ENCODE assay signal across 8 mouse cellular contexts in the genomic region with DNA sequence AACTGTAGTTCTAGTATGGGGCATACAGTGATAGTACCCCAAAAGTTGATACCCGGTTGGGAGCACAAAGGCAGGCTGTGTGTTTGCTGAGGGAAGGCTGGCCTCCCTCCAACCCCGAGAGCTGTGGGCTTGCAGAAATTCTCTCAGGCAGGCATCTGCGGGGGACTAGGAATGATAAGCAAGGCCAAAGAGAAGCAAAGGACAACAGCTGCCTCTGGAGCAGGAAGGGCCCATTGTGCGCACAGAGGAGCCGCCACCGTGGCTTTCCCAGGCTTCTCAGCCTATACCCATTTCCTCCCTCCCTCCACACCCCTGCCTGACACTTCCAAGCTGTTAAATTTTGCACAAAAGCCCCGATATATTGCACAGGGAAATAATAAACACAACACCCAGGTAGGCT. TPM values are rescaled to one million over a fixed set of nuclear protein-coding genes. Genes with fewer than 3 reads are reported as not detected.
DNase-seq lines count a peak whose midpoint lies in the region; ATAC-seq and TF ChIP-seq lines count a peak whose summit lies in the region.

No protein-coding gene starts in this region.

- H3K4me3 ChIP-seq in kidney, embryonic 15.5 days (replicated peaks) = peak overlapping the region; percentile 65
- H3K4me3 ChIP-seq in cortical plate, adult 2 months (ENCODE audit: insufficient read depth, low read length) = peak overlapping the region; percentile 47; the same call in 1 of the 2 replicates
- H3K4me3 ChIP-seq in hindbrain, embryonic 16.5 days (ENCODE audit: low read length) = peak overlapping the region; percentile 84
- H3K4me3 ChIP-seq in neural tube, embryonic 12.5 days = peak overlapping the region; percentile 76

- H3K27me3 ChIP-seq in kidney, embryonic 15.5 days = peaks cover 21% of the 10 kb centered on the region
- no peaks in the 10 kb centered on the region for H3K27me3 ChIP-seq in hindbrain, embryonic 16.5 days (replicated peaks; ENCODE audit: control insufficient read depth, insufficient read depth, low read length)
- no peaks in the 10 kb centered on the region for H3K27me3 ChIP-seq in neural tube, embryonic 12.5 days (replicated peaks)

- H3K27ac ChIP-seq in kidney, embryonic 15.5 days = no peak overlapping the region
- H3K27ac ChIP-seq in cortical plate, adult 2 months (ENCODE audit: insufficient read depth, low read length) = no peak overlapping the region
- H3K27ac ChIP-seq in hindbrain, embryonic 16.5 days (ENCODE audit: low read depth, low read length) = peak overlapping the region; percentile 30
- H3K27ac ChIP-seq in neural tube, embryonic 12.5 days = peak overlapping the region; percentile 77

- no peak overlapping the region for H3K9ac ChIP-seq in kidney, embryonic 15.5 days
- H3K9ac ChIP-seq in hindbrain, embryonic 16.5 days (ENCODE audit: low read depth, low read length) = peak overlapping the region; percentile 92
- H3K9ac ChIP-seq in neural tube, embryonic 12.5 days = peak overlapping the region; percentile 86

- TF ChIP-seq POLR2A in cortical plate, adult 2 months (IDR thresholded peaks at IDR 0.05; ENCODE audit: extremely low read depth, insufficient read depth, low read length) = no peak

- H3K36me3 ChIP-seq in kidney, embryonic 15.5 days = no peaks in the 10 kb centered on the region
- H3K36me3 ChIP-seq in hindbrain, embryonic 16.5 days (ENCODE audit: control insufficient read depth, insufficient read depth, low read length) = no peaks in the 10 kb centered on the region
- no peaks in the 10 kb centered on the region for H3K36me3 ChIP-seq in neural tube, embryonic 12.5 days

- no peak for DNase-seq in kidney, postnatal 14 days
- no peak for DNase-seq in yolk sac, embryonic 10.5 days (ENCODE audit: low spot score)
- no peak for DNase-seq in B cell, adult 2 months
- no peak for DNase-seq in heart, adult 18-20 months

- no peak for ATAC-seq in kidney, embryonic 15.5 days (replicated peaks; ENCODE audit: low FRiP score)
- ATAC-seq in hindbrain, embryonic 16.5 days = no peak
- no peak; the same call in 1 of the 2 replicates for ATAC-seq in neural tube, embryonic 12.5 days (ENCODE audit: low FRiP score, low read depth)

- H3K4me2 ChIP-seq in kidney, embryonic 15.5 days = peak overlapping the region; percentile 92
- H3K4me2 ChIP-seq in hindbrain, embryonic 16.5 days (ENCODE audit: low read length) = peak overlapping the region; percentile 74
- H3K4me2 ChIP-seq in neural tube, embryonic 12.5 days (replicated peaks) = peak overlapping the region; percentile 80

- 12% methylated on average over 7 of the region's 7 CpGs for WGBS in kidney, embryonic 15.5 days
- WGBS in hindbrain, embryonic 16.5 days = 2% methylated on average over 7 of the region's 7 CpGs
- WGBS in neural tube, embryonic 12.5 days = under 1% methylated on average over 7 of the region's 7 CpGs

- H3K9me3 ChIP-seq in kidney, embryonic 15.5 days (replicated peaks) = 0 out of 2 replicates have a peak, but pooled peaks cover 3% of the 10 kb centered on the region
- no peaks in the 10 kb centered on the region for H3K9me3 ChIP-seq in hindbrain, embryonic 16.5 days (ENCODE audit: control insufficient read depth, low read length)
- no peaks in the 10 kb centered on the region for H3K9me3 ChIP-seq in neural tube, embryonic 12.5 days

- peaks cover 34% of the 10 kb centered on the region for H3K4me1 ChIP-seq in kidney, embryonic 15.5 days
- H3K4me1 ChIP-seq in cortical plate, adult 2 months (ENCODE audit: control insufficient read depth, insufficient read depth, low read length) = peaks cover 4% of the 10 kb centered on the region; the same call in 1 of the 2 replicates
- H3K4me1 ChIP-seq in hindbrain, embryonic 16.5 days (ENCODE audit: control insufficient read depth, insufficient read depth, low read depth, low read length) = peaks cover 16% of the 10 kb centered on the region
- H3K4me1 ChIP-seq in neural tube, embryonic 12.5 days = peaks cover 17% of the 10 kb centered on the region

- TF ChIP-seq CTCF in cortical plate, adult 2 months (IDR thresholded peaks at IDR 0.05; ENCODE audit: extremely low read depth, insufficient read depth, low read length) = no peak

RNA-seq across cellular contexts. Expression of gene Spire2, which starts 1.4 kb away (rescaled TPM):
- 4.7 and 5.0 TPM in 2 replicates for polyA plus RNA-seq in kidney, embryonic 15.5 days (2015; fragmentation: Nextera tagmentation; extraction: Ambion mirVana)
- 18.2 and 18.9 TPM in 2 replicates for polyA plus RNA-seq in cortical plate, adult 2 months (2012; rRNA removed)
- polyA plus RNA-seq in hindbrain, embryonic 16.5 days (2015; fragmentation: Nextera tagmentation; extraction: Ambion mirVana) = 27.3 and 38.5 TPM in 2 replicates
- 35.6 and 38.3 TPM in 2 replicates for polyA plus RNA-seq in neural tube, embryonic 12.5 days (2016; fragmentation: Nextera tagmentation; extraction: Ambion mirVana)
- under 1 TPM in 1 of 2 experiments, not detected in 1; 0.31 TPM for total RNA-seq in heart, adult 18-20 months (2021)

RNA-seq across cellular contexts. Expression of gene Fanca, which starts 15.5 kb away (rescaled TPM):
- polyA plus RNA-seq in kidney, embryonic 15.5 days (2015; fragmentation: Nextera tagmentation; extraction: Ambion mirVana) = 38.2 and 45.2 TPM in 2 replicates
- polyA plus RNA-seq in cortical plate, adult 2 months (2012; rRNA removed) = 3.9 and 4.8 TPM in 2 replicates
- 5.7 and 7.8 TPM in 2 replicates for polyA plus RNA-seq in hindbrain, embryonic 16.5 days (2015; fragmentation: Nextera tagmentation; extraction: Ambion mirVana)
- 22.5 and 24.6 TPM in 2 replicates for polyA plus RNA-seq in neural tube, embryonic 12.5 days (2016; fragmentation: Nextera tagmentation; extraction: Ambion mirVana)
- total RNA-seq in heart, adult 18-20 months (2021) = 1 to 10 TPM; 4.5 to 8.4 TPM

RNA-seq across cellular contexts. Expression of gene Tcf25, which starts 39.7 kb away (rescaled TPM):
- polyA plus RNA-seq in kidney, embryonic 15.5 days (2015; fragmentation: Nextera tagmentation; extraction: Ambion mirVana) = 157 and 175 TPM in 2 replicates
- 659 and 685 TPM in 2 replicates for polyA plus RNA-seq in cortical plate, adult 2 months (2012; rRNA removed)
- polyA plus RNA-seq in hindbrain, embryonic 16.5 days (2015; fragmentation: Nextera tagmentation; extraction: Ambion mirVana) = 396 and 405 TPM in 2 replicates
- 225 and 278 TPM in 2 replicates for polyA plus RNA-seq in neural tube, embryonic 12.5 days (2016; fragmentation: Nextera tagmentation; extraction: Ambion mirVana)
- 100 to 1,000 TPM; 129 to 152 TPM for total RNA-seq in heart, adult 18-20 months (2021)

Comparison
In these comparisons a context has a peak if more than half of its experiments do, and no peak if none do; other contexts are left out.
1. H3K27ac ChIP-seq: peak in hindbrain, embryonic 16.5 days (single experiment) and neural tube, embryonic 12.5 days (single experiment); none in kidney, embryonic 15.5 days (single experiment) and cortical plate, adult 2 months (single experiment).
2. Peak in every context shown above with its lines, with median percentiles within 50 percentile points of each other: H3K4me2 ChIP-seq and H3K4me3 ChIP-seq.